Mouse (Mus musculus): ENCODE results near the gene Orai3. TPM values are rescaled to one million over a fixed set of nuclear protein-coding genes. Genes with fewer than 3 reads are reported as not detected.
"Not testable (repeated sequence)": the region's sequence is repeated elsewhere in the genome, so short reads cannot be mapped to it uniquely, and the experiment has no call there.

Orai3 gene
- 10.3 and 11.9 TPM in 2 replicates for polyA plus RNA-seq (2016; fragmentation: Nextera tagmentation; extraction: Ambion mirVana)

- peak within 1 kb of the TSS; percentile 91 for H3K27ac ChIP-seq
- H3K9me3 ChIP-seq: no peaks in the 10 kb centered on the region
- H3K4me3 ChIP-seq: peak within 1 kb of the TSS; percentile 68
- DNase-seq (ENCODE audit: low spot score): peak; percentile 76
- peaks cover 42% of the 10 kb centered on the region for H3K36me3 ChIP-seq
- H3K27me3 ChIP-seq (ENCODE audit: insufficient read depth, poor library complexity, severe bottlenecking): no peaks in the 10 kb centered on the region
- under 1% methylated on average over 24 of the region's 24 CpGs for WGBS
- peaks cover 49% of the 10 kb centered on the region for H3K4me1 ChIP-seq (replicated peaks)
Measured at GRCm38 (mm10) chr7:127769651-127770038, at the start of gene Orai3. Orai3 (plus strand) TSS chr7:127769815.

GRCm38 (mm10) chr7:127725490-127725889 lies 44.1 kb upstream of the Orai3 start:
- H3K9me3 ChIP-seq: no peaks in the 10 kb centered on the region
- H3K27ac ChIP-seq: no peak overlapping the region
- H3K27me3 ChIP-seq (ENCODE audit: insufficient read depth, poor library complexity, severe bottlenecking): no peaks in the 10 kb centered on the region
- 32% methylated on average over 2 of the region's 2 CpGs for WGBS
- no peak for DNase-seq (ENCODE audit: low spot score)
- H3K4me3 ChIP-seq: no peak overlapping the region
- peaks cover 4% of the 10 kb centered on the region; the same call in 1 of the 2 replicates for H3K4me1 ChIP-seq (replicated peaks)
- no peaks in the 10 kb centered on the region for H3K36me3 ChIP-seq

- H3K27me3 ChIP-seq (ENCODE audit: insufficient read depth, poor library complexity, severe bottlenecking): no peaks in the 10 kb centered on the region
- no peak overlapping the region for H3K27ac ChIP-seq
Measured at GRCm38 (mm10) chr7:127725924-127726323, 43.7 kb upstream of the Orai3 start.

GRCm38 (mm10) chr7:127727898-127728297 lies 41.7 kb upstream of the Orai3 start:
- H3K9me3 ChIP-seq: no peaks in the 10 kb centered on the region
- 89% methylated on average over 7 of the region's 7 CpGs for WGBS
- H3K27ac ChIP-seq: no peak overlapping the region
- H3K36me3 ChIP-seq: no peaks in the 10 kb centered on the region
- H3K4me3 ChIP-seq: no peak overlapping the region
- peaks cover 4% of the 10 kb centered on the region; the same call in 1 of the 2 replicates for H3K4me1 ChIP-seq (replicated peaks)
- no peaks in the 10 kb centered on the region for H3K27me3 ChIP-seq (ENCODE audit: insufficient read depth, poor library complexity, severe bottlenecking)
- DNase-seq (ENCODE audit: low spot score): no peak

More at GRCm38 (mm10) chr7:127725924-127726323, 43.7 kb upstream of the Orai3 start:
- WGBS: 55% methylated on average over 6 of the region's 6 CpGs
- peaks cover 4% of the 10 kb centered on the region; the same call in 1 of the 2 replicates for H3K4me1 ChIP-seq (replicated peaks)
- DNase-seq (ENCODE audit: low spot score): no peak
- H3K4me3 ChIP-seq: no peak overlapping the region
- H3K9me3 ChIP-seq: no peaks in the 10 kb centered on the region
- no peaks in the 10 kb centered on the region for H3K36me3 ChIP-seq

- no peak overlapping the region for H3K4me3 ChIP-seq
- DNase-seq (ENCODE audit: low spot score): no peak
- peaks cover 4% of the 10 kb centered on the region; the same call in 1 of the 2 replicates for H3K4me1 ChIP-seq (replicated peaks)
- H3K27me3 ChIP-seq (ENCODE audit: insufficient read depth, poor library complexity, severe bottlenecking): no peaks in the 10 kb centered on the region
- H3K27ac ChIP-seq: no peak overlapping the region
- no peaks in the 10 kb centered on the region for H3K9me3 ChIP-seq
- WGBS: 77% methylated on average over 4 of the region's 4 CpGs
- H3K36me3 ChIP-seq: no peaks in the 10 kb centered on the region
Measured at GRCm38 (mm10) chr7:127730170-127730569, 39.4 kb upstream of the Orai3 start.

- not testable (repeated sequence) for H3K36me3 ChIP-seq; H3K9me3 ChIP-seq; DNase-seq (ENCODE audit: low spot score); H3K4me3 ChIP-seq; H3K27ac ChIP-seq; H3K27me3 ChIP-seq (ENCODE audit: insufficient read depth, poor library complexity, severe bottlenecking); H3K4me1 ChIP-seq (replicated peaks)
- no CpG with 5 or more reads among the region's 5 CpGs for WGBS
Measured at GRCm38 (mm10) chr7:127732066-127732465, 37.5 kb upstream of the Orai3 start, which contains the start of gene Ctf2. Ctf2 (minus strand) TSS chr7:127732166.

GRCm38 (mm10) chr7:127744366-127745045 lies 25.1 kb upstream of the Orai3 start, which contains the start of gene Fbxl19:
Fbxl19 (plus strand) TSS chr7:127744543.
- WGBS: 2% methylated on average over 26 of the region's 26 CpGs
- Histone ChIP-seq H3K27ac (peak within 1 kb of the TSS; percentile 98), H3K27me3 (ENCODE audit: insufficient read depth, poor library complexity, severe bottlenecking) (no peaks in the 10 kb centered on the region), H3K36me3 (peaks cover 21% of the 10 kb centered on the region), H3K9me3 (no peaks in the 10 kb centered on the region), H3K4me1 (replicated peaks) (peaks cover 34% of the 10 kb centered on the region), H3K4me3 (peak within 1 kb of the TSS; percentile 94)
- peak; percentile 76 for DNase-seq (ENCODE audit: low spot score)

GRCm38 (mm10) chr7:127745251-127745651 lies 24.4 kb upstream of the Orai3 start:
- WGBS: under 1% methylated on average over 19 of the region's 19 CpGs

GRCm38 (mm10) chr7:127745652-127746493 lies 23.7 kb upstream of the Orai3 start:
- H3K4me1 ChIP-seq (replicated peaks): peaks cover 38% of the 10 kb centered on the region
- H3K27ac ChIP-seq: peak overlapping the region; percentile 98
- under 1% methylated on average over 39 of the region's 39 CpGs for WGBS
- peak overlapping the region; percentile 94 for H3K4me3 ChIP-seq
- no peaks in the 10 kb centered on the region for H3K9me3 ChIP-seq
- no peaks in the 10 kb centered on the region for H3K27me3 ChIP-seq (ENCODE audit: insufficient read depth, poor library complexity, severe bottlenecking)
- peak; percentile 95 for DNase-seq (ENCODE audit: low spot score)
- H3K36me3 ChIP-seq: peaks cover 34% of the 10 kb centered on the region

More at GRCm38 (mm10) chr7:127745251-127745651, 24.4 kb upstream of the Orai3 start:
- Histone ChIP-seq H3K36me3 (peaks cover 28% of the 10 kb centered on the region), H3K27ac (peak overlapping the region; percentile 98), H3K4me3 (peak overlapping the region; percentile 94), H3K9me3 (no peaks in the 10 kb centered on the region), H3K27me3 (ENCODE audit: insufficient read depth, poor library complexity, severe bottlenecking) (no peaks in the 10 kb centered on the region), H3K4me1 (replicated peaks) (peaks cover 37% of the 10 kb centered on the region)
- peak; percentile 94 for DNase-seq (ENCODE audit: low spot score)

GRCm38 (mm10) chr7:127746494-127747491 lies 22.8 kb upstream of the Orai3 start:
- peaks cover 38% of the 10 kb centered on the region for H3K4me1 ChIP-seq (replicated peaks)
- 1% methylated on average over 60 of the region's 62 CpGs for WGBS
- DNase-seq (ENCODE audit: low spot score): peak; percentile 74
- H3K27ac ChIP-seq: peak overlapping the region; percentile 98
- H3K4me3 ChIP-seq: peak overlapping the region; percentile 94
- H3K36me3 ChIP-seq: peaks cover 43% of the 10 kb centered on the region
- no peaks in the 10 kb centered on the region for H3K9me3 ChIP-seq
- H3K27me3 ChIP-seq (ENCODE audit: insufficient read depth, poor library complexity, severe bottlenecking): no peaks in the 10 kb centered on the region

GRCm38 (mm10) chr7:127747559-127748234 lies 21.9 kb upstream of the Orai3 start:
- H3K27me3 ChIP-seq (ENCODE audit: insufficient read depth, poor library complexity, severe bottlenecking): no peaks in the 10 kb centered on the region
- peak overlapping the region; percentile 98 for H3K27ac ChIP-seq
- WGBS: 41% methylated on average over 6 of the region's 6 CpGs
- DNase-seq (ENCODE audit: low spot score): no peak
- no peaks in the 10 kb centered on the region for H3K9me3 ChIP-seq
- H3K4me3 ChIP-seq: peak overlapping the region; percentile 94
- H3K4me1 ChIP-seq (replicated peaks): peaks cover 38% of the 10 kb centered on the region
- H3K36me3 ChIP-seq: peaks cover 52% of the 10 kb centered on the region
